Mouse (Mus musculus) hindlimb bud, embryonic 11.5 days (tissue): ENCODE measurements at regions not wholly inside any gene's neighbourhood (a gene's known extent, or its start where the extent isn't known, plus 50 kb on each side); places are given as distances from the start of the nearest gene placed in this dataset.
"Not testable (repeated sequence)": the region's sequence is repeated elsewhere in the genome, so short reads cannot be mapped to it uniquely, and the experiment has no call there.

Experiments
- DNase-seq: peaks from one replicate; pipeline ENCODE4 v3.0.0-alpha.2; 2012; ENCODE audit warnings: low read depth, low spot score; ENCODE audit errors: extremely low spot score

DNA sequence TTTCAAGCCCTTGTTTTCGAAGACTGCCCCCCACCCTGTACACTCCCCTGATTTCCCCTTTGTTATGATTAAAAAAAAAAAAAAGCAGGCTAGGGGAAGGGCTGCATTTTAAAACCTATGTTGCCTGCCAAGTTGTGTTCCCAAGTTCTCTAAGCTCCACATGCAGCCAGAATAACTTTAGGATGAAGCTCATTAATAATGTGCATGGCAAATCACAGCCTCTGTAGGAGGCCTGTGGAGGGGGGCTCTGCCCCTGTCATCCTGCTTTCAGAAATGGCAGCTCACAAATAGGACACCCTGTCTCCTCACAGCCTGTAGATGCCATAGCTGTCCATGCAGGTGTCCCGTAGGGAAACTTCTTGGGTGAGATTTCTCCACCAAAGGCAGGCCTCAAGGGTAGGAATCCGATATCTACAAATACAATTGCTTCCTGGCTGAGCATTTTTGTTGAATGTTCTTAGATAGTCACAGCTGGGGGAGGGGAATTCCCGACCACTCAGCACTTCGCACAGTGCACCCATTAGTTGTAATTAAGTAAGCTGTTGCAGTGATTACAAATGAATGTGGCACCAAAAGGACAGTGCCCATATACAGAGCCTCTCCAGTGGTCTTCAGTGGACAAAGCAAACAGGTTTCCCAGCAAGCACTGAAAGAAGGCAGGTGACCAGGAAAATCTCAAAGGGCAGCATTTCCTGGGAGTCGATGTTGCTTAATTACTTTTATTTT lies 389.1 kb upstream of the Klhl29 start:
- DNase-seq, result no peak

DNA sequence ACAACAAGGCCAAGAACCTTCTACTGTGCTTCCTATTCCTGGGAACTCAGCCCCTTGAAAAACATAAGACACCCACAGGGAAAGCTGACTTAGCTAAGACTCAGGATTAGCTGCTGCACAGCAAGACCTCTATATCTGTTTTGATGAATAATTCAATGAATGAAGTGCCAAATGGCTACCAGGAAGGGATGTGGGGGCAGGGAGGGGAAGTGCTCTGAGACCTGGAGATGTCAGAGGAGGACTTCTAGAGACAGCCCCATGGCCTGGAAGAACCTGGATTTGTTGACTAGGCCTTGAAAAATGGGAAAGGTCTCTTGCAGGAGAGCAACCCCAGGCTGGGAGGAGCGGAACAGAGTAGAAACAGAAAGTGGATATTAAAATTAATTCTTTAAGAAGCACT lies 388.5 kb upstream of the Klhl29 start:
- DNase-seq, result no peak

DNA sequence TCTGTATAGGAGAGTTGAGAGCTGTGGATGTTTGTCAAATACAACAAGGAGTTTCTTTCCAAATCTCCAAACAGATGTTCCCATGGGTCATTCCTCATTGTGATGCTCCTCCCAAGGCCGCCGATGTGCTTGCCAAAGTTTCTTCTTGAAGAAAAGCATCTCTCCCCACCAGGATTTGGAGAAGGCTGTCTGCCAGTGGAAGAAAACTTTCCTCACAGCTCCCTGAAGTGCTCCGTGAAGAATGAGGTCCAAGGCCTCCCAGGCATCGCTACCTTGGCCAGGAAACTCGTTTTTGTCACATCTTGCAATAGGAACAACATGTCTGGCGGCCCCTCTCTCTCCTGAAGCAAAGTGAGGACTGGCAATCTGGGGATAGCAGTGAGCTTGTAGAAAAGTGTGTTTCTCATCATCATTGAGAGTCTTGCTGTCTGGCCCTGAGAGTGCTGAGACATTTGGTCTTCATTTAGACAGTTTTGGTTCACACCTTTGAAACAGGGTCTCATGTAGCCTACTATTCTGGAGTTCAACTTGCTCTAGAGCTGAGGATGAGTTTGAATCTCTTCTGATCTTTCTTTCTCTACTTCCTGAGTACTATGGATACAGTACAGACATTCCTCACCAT lies 386.9 kb upstream of the Klhl29 start:
- no peak for DNase-seq

DNA sequence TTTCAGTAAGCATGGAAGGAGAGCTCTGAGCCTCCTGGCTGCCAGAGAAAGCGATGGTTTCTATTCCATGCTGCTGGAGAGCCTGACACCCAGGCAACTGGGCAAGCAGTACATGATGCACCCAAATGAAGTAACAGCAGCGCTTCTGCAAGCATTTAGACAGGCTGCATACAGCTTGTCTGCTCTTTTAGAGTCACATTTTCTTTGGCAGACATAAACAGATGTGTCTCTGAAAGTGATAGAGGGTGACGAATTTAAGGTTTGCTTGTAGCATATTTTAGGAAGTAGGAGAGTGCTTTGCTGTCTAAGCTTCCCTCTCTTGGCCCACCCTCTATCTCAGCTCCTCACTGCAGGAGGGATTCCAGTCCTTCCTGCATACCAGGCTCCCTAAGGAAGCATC lies 384.0 kb upstream of the Klhl29 start:
- DNase-seq, result no peak

DNA sequence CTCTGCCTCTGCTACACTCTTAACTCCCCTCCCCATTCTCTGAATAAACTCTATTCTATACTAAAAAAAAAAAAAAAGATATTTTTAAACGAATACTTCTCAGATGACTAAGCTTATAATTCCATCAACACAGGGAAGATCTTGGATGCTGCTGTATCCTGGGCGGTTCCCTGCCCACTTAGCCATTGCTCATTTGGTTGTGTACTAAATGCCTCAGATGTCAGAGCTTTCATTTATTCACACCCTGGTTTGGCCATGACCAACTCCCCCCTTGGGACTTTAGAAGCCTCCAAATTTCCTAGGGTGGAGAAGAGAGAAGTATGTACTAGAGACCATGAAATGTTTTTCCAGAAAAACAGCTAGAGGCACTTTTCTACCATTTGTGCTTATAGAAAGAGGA lies 382.3 kb upstream of the Klhl29 start:
- DNase-seq, result no peak

DNA sequence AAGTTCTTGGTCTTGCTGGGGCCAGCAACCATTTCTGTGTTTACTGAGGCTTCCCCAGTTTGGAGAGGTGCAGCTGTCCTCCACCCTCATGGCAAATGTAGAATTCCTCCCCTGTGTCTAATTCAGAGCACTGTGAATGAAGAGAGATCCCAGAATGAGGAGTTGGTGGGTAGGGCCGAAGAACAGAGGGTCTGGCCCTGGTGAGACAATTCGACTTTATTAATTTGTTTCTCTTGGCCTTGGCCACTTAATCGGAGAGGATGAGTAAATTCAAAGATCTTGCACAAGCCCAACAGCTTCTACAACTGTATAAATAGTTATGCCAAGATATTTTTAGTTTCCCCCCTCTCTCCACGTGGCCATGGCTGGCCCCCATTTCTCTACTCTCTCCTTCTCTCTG lies 381.9 kb upstream of the Klhl29 start:
- no peak for DNase-seq

DNA sequence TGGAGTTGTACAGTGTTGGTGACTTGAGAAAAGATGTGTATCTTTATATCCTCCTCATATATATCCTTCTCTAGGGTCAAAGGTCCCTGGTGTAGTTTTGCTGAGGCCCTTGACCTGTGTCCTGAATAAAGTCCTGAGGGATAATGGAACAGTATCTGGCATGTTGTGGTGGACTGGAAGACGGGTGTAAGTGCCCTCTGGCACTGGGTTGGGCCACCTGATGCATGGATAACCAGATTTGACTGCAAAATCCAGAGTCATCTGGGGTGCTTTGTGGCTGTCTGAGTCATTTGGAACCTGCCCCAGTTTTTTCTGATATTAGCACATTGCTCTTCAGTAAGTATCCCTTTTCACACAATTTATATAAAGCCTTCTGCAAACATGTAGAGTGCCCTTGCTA lies 378.3 kb upstream of the Klhl29 start:
- DNase-seq, result no peak

DNA sequence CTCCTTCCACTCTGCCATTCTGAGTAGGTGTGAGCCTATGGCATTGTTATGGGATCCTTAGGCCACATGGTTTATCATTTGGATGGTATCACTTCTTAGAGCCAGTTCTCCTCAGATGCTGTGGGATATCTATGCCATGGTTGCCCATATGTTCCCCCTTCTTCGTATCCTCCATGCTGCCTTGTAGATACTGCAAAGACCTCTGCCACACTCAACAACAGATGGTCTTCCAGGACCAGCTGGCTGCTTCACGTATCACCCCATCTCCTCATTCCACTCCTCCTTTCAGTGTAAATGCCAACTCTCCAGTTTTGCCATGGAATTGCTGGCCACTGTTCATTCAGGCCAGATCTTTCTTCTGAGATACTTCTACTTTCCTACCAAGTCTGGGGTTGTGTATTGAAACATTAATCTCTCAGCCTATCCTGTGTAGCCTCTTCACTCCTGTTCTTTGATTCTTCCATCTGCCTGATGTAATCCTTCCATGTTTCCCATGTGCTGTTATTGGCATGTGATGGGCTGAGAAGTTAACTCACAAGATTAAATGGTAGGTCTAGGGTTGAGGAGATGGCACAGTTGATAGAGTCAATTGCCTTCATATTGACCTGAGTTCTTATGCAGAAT lies 368.7 kb upstream of the Klhl29 start:
- DNase-seq, result no peak

DNA sequence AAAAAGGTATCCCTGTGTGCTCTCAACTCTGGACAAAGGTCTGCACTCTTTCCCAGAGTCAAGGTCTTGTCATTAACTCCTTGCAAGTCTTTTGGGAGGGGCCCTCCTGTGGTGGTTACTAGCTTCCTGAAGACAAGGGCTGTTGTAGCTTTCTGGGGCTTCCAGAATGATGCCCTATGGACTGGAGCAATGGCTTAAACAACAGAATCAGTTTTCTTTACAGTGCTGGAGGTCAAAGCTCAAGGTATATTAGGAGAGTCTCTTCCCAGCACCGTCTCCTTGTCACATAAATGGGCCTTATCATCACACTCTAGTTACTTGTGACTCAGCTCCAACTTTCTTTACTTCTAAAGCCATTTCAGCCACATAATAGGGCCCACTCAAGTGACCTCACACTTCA lies 360.6 kb upstream of the Klhl29 start:
- DNase-seq, result no peak

DNA sequence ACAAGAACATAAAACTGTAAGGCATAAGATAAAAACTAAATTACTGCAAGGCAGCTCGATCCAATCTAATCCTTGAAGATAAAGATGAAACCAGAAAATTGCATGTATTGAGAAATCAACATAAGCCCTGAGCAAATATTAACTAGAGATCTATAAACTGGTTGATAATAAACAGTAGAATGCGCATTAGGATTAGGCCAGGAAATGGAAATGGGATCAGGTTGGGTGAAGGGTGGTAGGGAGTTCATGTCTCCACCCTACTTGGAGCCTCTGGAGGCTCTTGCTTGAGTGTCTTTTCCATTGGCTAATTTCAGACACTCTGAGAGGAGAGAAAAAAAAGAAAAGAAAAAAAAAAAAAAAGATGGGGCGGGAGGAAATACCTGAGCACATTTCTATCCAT lies 359.4 kb upstream of the Klhl29 start:
- no peak for DNase-seq

DNA sequence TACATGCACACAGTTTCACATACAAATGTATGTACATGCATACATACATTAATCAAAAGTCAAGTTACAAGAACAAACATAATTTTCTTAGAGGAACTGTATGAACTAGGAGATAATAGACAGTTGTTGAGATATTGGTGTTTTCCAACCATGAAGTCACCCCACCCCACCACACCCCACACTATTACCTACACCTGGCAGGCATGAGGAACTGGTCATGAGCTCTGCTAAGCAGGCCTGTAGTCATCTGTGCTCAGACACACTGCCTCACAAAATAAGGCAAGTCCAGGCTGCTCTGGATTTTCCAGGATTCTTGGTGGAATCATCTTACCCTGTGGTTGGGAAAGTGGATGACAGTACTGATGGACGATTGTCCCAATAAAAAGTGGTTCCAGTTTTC lies 347.6 kb upstream of the Klhl29 start:
- DNase-seq, result no peak

DNA sequence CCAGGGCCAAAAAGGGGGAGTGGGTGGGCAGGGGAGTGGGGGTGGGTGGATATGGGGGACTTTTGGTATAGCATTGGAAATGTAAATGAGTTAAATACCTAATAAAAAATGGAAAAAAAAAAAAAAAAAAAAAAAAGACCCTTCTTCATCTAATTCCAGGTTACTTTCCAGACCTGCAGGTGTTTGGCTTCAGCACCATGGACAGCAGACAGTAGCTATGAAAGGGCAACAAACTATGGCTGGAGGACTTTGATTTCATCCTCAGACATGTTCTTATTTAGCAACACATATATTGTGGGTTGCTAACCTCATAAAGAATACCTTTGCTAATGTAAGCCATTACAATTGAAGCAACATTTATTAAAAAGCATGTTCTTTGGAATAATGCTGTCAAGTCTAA lies 342.0 kb upstream of the Klhl29 start:
- DNase-seq, result peak; percentile 12

DNA sequence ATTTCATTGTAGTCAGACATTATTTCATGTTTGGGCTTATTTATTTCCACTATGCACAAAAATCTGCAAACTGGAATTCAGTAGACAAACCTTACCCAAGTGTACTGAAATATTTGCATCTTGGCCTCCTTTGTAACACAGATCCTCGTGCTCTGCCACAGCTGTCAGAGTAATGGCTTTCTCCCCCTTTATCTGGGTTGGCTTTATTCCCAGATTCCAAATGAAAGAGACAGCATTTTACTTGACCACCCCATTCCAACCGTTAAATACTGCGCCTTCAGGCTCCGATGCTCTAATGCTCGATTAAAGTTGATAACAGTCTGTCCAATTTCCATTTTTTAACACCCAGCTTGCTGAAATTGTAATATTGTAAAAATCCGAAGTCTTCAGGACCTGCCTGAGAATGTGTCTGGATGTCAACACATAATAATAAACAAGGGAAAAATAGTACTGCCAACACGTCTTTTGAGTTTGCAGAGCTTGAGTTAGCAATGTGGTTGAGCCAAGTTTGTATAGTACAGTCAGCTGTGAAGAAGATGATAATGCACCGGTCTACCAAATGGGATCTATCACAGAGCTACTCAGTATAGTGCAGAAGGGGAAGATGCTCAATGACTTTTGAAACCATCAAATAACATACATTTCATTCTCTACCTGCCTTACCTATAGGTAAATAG lies 323.4 kb upstream of the Klhl29 start:
- no peak for DNase-seq

DNA sequence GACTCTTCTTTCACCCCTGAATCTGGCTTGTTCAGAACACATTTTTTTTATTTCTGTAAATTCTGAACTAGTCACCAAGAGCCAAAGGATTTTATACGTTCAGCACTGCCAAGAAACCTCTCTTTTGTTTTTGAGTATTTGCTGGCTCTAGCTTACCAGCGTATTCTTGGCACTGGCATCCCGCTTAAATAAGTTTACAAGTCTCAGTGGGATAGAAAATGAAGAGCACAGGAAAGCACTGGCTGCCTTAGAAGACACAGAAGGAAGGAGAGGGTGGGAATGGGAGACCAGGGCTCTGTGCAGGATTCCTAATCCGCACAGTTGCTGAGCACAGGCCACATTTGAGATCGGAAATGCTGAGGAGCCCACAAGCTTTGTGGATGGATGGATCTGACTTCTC lies 306.7 kb upstream of the Klhl29 start:
- DNase-seq, result no peak

DNA sequence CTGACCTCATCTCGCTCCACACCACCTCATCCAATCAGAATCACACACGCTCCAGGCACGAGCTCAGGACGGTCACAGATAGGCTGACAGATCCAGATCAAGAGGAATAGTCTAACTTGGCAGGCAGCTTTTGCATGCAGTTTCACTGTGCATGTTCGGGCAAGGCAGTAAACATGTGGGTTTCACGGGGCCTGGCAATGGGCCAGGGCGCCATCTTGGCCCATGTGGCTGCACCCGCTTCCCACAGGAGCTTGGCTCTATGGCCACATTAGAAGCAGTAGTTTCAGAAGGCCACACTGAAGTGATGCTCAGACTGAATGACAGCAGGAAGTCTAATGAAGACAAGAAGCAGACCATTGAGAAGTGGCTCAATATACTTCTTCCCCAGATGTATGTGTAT lies 302.6 kb upstream of the Klhl29 start:
- not testable (repeated sequence) for DNase-seq

DNA sequence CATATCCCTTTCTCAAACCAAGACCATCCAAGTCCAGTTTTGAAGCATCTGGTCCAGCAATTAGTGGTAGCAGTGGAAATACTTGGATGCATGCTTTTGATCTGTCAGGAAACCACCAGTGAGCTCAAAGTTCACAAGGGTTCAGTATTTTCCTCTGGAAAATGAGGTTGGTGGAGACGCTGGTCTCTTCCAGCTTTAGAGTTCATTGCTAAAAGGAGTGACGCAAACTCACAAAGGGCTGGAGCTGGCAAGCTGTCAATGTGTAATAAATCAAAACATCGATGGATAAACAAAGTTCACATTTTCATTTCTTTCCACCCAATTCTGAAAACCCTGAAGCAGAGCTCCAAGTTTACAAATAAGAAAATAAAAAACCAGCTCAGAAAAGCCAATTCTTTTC lies 293.0 kb upstream of the Klhl29 start:
- no peak for DNase-seq

DNA sequence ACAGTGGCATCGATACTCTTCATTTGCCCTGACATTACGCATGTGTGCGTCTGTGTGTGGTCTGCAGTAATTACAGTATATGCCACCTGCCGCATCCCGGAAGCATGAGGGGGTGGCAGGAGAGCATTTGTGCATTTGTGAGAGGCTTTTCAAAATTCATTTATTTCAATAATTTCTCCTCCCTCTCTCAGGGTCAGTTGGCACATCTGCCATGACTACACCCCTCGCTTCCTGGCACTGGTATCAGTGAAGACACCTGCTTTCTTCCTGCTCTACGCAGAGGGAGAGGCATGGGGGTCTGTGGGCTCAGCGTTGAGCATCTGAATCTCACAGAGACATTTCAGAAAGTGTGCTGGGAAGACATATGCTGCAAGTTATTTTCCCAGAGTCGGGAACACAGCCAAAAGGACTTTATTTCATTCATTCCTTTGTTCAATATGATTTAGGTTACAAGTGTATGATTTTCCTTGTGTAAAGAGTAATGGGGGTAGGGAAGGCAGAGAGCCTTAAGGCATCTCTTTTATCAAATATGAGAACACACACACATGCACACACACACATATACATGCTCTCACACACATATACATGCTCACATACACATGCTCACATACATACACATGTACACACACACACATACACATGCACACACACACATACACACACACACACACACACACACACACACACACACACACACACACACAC lies 262.2 kb upstream of the Klhl29 start:
- no peak for DNase-seq

DNA sequence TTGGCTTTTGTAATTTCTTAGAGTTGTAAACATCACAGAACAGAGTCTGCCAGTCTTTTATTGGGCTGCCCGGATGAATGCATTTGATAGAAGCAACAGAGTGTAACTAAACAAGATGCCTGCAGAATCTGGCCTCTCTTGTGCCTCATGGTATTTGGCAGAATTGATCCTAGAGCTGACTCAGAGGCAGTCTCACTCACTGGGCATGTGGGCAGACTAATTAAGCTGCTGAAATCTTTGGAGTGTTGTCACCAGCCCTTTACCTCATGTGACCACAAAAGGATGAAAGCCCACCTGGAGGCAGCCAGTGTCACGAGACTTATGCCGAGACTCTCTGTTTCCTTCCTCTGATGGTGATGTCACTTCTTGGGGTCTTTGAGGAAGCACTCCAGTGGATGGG lies 258.5 kb upstream of the Klhl29 start:
- DNase-seq, result no peak

DNA sequence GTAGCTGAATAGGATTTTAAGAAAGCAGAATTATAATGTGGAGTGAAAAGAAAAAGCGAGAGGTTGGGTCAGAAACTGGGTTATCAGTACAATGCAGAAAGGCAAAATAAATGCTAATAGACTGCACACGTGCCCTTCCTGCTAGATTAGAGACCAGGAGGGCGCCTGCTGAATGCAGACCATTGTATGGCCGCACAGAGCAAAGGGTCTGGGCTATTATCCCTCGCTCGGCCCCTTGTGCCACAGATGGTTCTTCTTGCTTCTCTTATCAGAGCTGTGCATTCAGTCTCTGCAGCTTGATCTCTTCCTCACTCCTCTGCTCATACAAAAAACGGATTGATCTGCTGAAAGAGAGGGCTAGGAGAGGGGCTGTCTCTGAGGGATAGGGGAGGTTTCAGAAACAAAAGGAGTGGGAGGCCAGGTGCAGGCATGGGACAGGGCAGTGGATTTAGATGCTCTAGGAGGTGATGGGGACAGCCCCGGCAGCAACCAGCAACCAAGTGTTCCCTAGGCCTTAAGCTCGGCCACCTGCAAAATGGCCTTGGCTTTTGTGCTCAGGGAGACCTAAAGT lies 225.7 kb upstream of the Klhl29 start:
- no peak for DNase-seq

DNA sequence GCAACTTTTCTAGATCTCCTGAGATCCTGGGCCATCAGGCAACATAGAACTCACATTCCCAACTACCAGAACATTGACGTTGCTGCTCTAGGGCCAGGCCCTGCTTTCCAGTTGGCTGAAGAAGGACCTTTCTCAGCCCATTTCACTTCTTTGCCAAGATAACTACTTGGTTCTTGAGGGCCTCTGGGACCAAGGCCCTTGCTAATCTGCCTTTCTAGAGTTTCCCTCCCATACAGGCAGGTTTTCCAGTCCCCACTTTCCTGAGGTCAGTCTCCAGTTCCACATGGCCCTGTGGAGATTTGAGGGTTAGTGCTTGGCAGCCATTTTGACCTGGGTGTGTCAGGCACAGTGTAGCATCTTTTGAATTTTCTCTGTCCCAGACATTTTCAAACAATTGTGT lies 223.9 kb upstream of the Klhl29 start:
- no peak for DNase-seq

DNA sequence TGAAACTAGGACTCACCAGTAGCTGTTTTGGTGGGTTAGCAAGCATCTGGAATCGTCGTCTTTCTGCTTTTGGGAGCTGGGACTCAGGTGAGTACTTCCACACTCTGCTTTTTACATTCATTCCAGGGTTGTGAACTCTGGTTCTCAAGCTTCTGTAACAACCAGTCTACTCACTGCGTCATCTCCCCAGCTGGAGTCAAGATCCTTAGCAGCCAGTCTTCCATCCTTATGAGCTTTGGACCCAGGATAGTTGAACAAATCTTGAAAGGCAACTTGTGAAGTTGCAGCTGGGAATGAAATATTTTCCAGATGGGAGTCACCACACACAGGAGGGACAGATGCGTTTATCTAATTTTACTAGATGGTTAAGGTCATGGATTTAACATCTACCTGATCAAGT lies 223.5 kb upstream of the Klhl29 start:
- DNase-seq, result no peak
